Mouse (Mus musculus) C2C12 (cell line): Measurements from ENCODE around the gene Tubgcp2.

Experiments used
- CEBPB ChIP-seq: IDR thresholded peaks from one replicate; pipeline ENCODE4 v1.6.1; 2011; ENCODE audit warnings: low read depth, mild to moderate bottlenecking, control low read depth, moderate library complexity
- CTCF ChIP-seq: IDR thresholded peaks from one replicate; pipeline ENCODE4 v1.5.1; 2011; ENCODE audit not compliant: control insufficient read depth, insufficient read depth, insufficient read length
- FOSL1 ChIP-seq: IDR thresholded peaks from one replicate; pipeline ENCODE4 v1.8.0; 2011; ENCODE audit warnings: mild to moderate bottlenecking, low read length; ENCODE audit not compliant: poor library complexity, insufficient read depth, severe bottlenecking
- MYOG ChIP-seq: IDR thresholded peaks from one replicate; pipeline ENCODE4 v1.6.1; 2011; ENCODE audit not compliant: control insufficient read depth, insufficient read length; ENCODE audit errors: extremely low read depth
- USF1 ChIP-seq: IDR thresholded peaks from one replicate; pipeline ENCODE4 v1.6.1; 2011; ENCODE audit warnings: low read depth, mild to moderate bottlenecking, control low read depth, moderate library complexity

- TF ChIP-seq MYOG = no peak
- no peak for TF ChIP-seq CTCF
- TF ChIP-seq CEBPB = no peak
- TF ChIP-seq USF1 = no peak
- no peak for TF ChIP-seq FOSL1
Measured at GRCm38 (mm10) chr7:140001086-140001740, 35.3 kb downstream of the Tubgcp2 start.
